Mouse (Mus musculus) ovary, adult 10 weeks (tissue): ENCODE data around the gene Ddx5. TPM values are rescaled to one million over a fixed set of nuclear protein-coding genes. Genes with fewer than 3 reads are reported as not detected.

Experiments
- polyA plus RNA-seq: library from polyadenylated mRNA; stranded (reverse); fragments of 350-450 nt; fragmentation: Illumina TruSeq; extraction: RNeasy Lipid Tissue Mini Kit (QIAGEN cat#74804); gene quantifications from one replicate; pipeline ENCODE4 v1.2.3, GENCODE M21; 2014

Gene Ddx5
- polyA plus RNA-seq: 1,274 TPM

GRCm38 (mm10) chr11:106788775-106789459 is at the start of gene Ddx5, which contains the start of gene Cep95:
Gene Ddx5, minus strand, starts transcription at chr11:106789185.
Gene Cep95, plus strand, starts transcription at chr11:106789252.

DNA sequence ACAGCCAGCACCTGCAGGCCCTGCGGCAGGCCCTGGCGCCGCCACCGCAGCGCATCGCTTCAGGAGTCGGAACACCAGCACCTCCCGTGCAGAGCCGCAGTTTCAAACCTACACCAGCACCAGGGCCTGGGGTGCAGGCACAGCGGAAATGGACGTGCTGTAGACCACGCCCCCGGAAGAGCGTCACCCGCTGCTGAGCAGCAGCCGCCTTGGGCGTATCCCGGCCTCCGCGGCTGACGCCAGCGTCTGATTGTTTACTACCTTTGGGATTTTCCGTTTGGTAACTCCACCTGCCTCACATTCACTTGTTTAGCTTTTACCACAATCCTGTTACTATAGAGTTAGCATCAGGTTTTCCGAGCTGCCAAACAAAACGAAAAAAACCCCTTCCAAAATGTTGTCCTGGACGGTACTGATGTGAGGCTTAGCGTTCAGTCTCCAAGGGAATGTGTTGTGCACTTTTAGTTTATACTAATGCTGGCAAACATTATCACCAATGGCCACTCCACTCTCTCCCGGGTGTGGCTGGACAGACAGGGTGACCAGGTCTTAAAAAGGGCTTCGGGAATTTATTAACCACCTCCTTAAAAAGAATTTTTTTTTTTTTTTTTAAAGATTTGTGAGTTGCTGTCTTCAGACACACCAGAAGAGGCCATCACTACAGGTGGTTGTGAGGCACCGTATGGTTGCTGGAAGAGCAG is 9.4 kb downstream of the Ddx5 start, which contains the start of gene Polg2:
Polg2 (minus strand) TSS at position 150 of the 701 bp plus-strand sequence.

DNA sequence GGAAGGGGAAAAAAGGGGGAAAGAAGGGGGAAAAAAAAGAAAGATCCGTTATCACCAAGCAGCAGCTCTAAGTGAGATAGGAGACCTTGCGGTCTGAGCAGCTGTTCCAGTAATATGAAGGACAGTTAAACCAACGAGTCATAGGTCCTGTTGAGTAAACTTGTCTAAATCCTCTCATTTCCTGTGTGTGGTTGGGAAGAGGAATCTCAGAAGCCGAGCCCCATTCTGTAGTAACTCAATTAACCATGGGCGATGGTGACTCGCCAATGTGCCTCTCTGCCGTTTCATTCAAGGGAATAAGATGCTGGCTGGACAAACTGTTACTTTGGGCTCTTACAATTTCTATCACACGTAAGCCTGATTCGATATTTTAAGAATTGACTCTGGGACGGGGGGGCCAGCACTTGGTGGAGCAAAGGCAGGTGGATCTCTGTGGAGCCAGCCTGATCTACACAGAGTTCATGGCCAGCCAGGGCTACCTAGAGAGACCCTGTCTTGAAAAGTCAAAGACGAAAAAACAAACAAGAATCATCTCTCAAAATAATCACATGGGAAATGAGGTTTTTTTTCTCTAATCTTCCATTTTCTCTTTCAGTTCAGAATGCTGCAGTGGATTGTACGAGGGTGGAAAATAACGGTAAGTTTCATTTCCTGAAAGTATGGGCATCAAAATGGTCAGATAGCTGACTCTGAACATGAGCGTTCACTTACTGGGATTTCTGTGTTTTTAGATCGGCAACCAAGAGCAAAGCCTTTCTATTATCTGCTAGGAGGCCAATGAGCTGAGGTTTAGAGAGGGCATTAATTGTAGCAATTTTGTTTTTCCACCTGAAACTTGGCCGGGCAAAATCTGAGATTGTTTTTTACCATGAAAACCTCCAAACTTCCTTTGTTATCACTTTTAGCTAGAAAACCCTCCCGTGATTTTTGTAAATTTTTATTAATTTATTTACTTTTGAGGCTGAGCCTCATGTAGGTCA is 37.7 kb downstream of the Ddx5 start, which contains the start of gene Milr1:
Milr1 (plus strand) TSS at position 188 of the 980 bp plus-strand sequence.

DNA sequence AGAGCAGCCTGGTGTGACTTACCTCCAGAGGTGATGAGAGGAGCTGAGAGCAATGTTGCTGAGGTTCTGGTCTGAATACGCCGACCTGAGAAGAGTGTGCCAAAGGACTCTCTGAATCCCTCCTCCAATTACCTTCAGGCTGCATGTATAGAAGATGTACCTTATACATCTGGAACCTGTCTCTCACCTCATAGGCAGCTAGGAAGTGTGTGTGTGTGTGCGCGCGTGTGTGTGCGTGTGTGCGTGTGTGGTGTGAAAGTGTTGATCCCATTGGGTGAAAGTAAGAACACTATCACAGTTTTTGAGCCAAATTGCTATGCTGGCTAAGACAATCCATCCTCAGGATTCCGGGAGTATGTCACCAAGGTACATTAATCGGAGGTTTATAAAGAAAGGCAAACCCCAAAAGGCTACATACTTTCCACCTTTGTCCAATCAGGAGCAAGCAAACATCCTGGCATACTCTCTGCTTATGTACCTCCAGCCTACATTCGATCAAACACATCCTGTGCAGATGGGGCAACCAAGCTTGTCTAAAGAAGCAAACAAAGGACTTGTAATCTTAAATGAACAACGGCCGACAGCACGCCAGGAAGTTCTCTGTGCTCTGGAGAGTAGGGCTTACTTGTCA is 38.7 kb downstream of the Ddx5 start, which contains the start of gene Pecam1:
Pecam1 (minus strand) TSS at position 508 of the 631 bp plus-strand sequence.

Other genes with a start within 250 kb of the Ddx5 start
- 26.9 TPM for gene Tex2, start 175.8 kb downstream of the Ddx5 start, polyA plus RNA-seq
- 19.9 TPM for gene Pecam1, start 38.6 kb downstream of the Ddx5 start, polyA plus RNA-seq
- gene Milr1, start 38.0 kb downstream of the Ddx5 start, polyA plus RNA-seq: 2.9 TPM
- 4.5 TPM for gene Polg2, start 9.6 kb downstream of the Ddx5 start, polyA plus RNA-seq
- 26.3 TPM for gene Cep95, start 67 bp upstream of the Ddx5 start, polyA plus RNA-seq
- 118 TPM for gene Smurf2, start 131.5 kb upstream of the Ddx5 start, polyA plus RNA-seq
- 162 TPM for gene Kpna2, start 210.4 kb upstream of the Ddx5 start, polyA plus RNA-seq
- gene 1810010H24Rik, start 236.5 kb upstream of the Ddx5 start, polyA plus RNA-seq: 8.3 TPM